Mouse (Mus musculus) hindbrain, postnatal 0 days (tissue): ENCODE measurements around the gene Olfr1367. TPM values are rescaled to one million over a fixed set of nuclear protein-coding genes. Genes with fewer than 3 reads are reported as not detected.

Experiments
- ATAC-seq: fragments of 200-750 bp; cut with Nextera tagmentation; 2 replicates; pipeline ENCODE4 v1.8.0; 2017; ENCODE audit warnings: mild to moderate bottlenecking, moderate TSS enrichment, moderate library complexity
- DNase-seq: peaks from one replicate; pipeline ENCODE4 v3.0.0-alpha.2; 2015; ENCODE audit warnings: low spot score
- H3K27ac ChIP-seq: fragments of 300-500 bp; sonication (generic); 2 replicates; pipeline ENCODE4 v1.5.1; 2014; ENCODE audit warnings: mild to moderate bottlenecking
- H3K27me3 ChIP-seq: fragments of 300-500 bp; sonication (generic); 2 replicates; pipeline ENCODE4 v1.6.1; 2014; ENCODE audit warnings: low read length, mixed read lengths; ENCODE audit not compliant: insufficient read depth
- H3K36me3 ChIP-seq: fragments of 300-500 bp; sonication (generic); 2 replicates; pipeline ENCODE4 v1.6.1; 2014; ENCODE audit warnings: low read length, mixed read lengths; ENCODE audit not compliant: insufficient read depth
- H3K4me1 ChIP-seq: fragments of 300-500 bp; sonication (generic); 2 replicates; pipeline ENCODE4 v1.6.1; 2014; ENCODE audit warnings: antibody characterized with exemption, low read length, mixed read lengths; ENCODE audit not compliant: insufficient read depth
- H3K4me2 ChIP-seq: fragments of 300-500 bp; sonication (generic); 2 replicates; pipeline ENCODE4 v1.6.1; 2014; ENCODE audit warnings: low read depth, mild to moderate bottlenecking, low read length, moderate library complexity, mixed read lengths
- H3K4me3 ChIP-seq: fragments of 300-500 bp; sonication (generic); 2 replicates; pipeline ENCODE4 v1.5.1; 2014; ENCODE audit warnings: low read length
- H3K9ac ChIP-seq: fragments of 300-500 bp; sonication (generic); replicated peaks from 2 replicates; pipeline ENCODE4 v1.6.1; 2014; ENCODE audit warnings: mild to moderate bottlenecking, low read length, moderate library complexity, mixed read lengths
- H3K9me3 ChIP-seq: fragments of 300-500 bp; sonication (generic); 2 replicates; pipeline ENCODE4 v1.6.1; 2016; ENCODE audit warnings: low read length, mixed read lengths
- CTCF ChIP-seq: IDR thresholded peaks from 2 replicates; pipeline ENCODE4 v1.5.1; 2016; ENCODE audit warnings: antibody characterized with exemption, control low read depth, low read depth
- WGBS: fragments of 180-500 bp; shearing (Covaris S2); extraction: QIAGEN DNeasy Blood & Tissue Kit; methylation state at CpG from one replicate; pipeline ENCODE4 v1.1.7; 2014; 5-methylcytosine and 5-hydroxymethylcytosine counted together
- polyA plus RNA-seq: library from polyadenylated mRNA; unstranded; fragments of >200 nt; fragmentation: Nextera tagmentation; extraction: Ambion mirVana; gene quantifications from 2 replicates; pipeline ENCODE4 v1.2.1, GENCODE M21; 2015
- total RNA-seq: library from RNA; depleted of rRNA; stranded (reverse); fragments of >200 nt; gene quantifications from 2 replicates; pipeline ENCODE4 v1.2.3, GENCODE M21; 2014

Olfr1367 gene
- total and polyA plus RNA-seq, 2 experiments from 2014 or later, result not detected

GRCm38 (mm10) chr13:21327424-21327823, 19.3 kb upstream of the Olfr1367 start:
- H3K36me3 ChIP-seq, result no peaks in the 10 kb centered on the region
- H3K27ac ChIP-seq, result no peak overlapping the region
- 2% methylated on average over 9 of the region's 9 CpGs for WGBS
- no peak for ATAC-seq
- peak; percentile 42 for DNase-seq
- H3K4me1 ChIP-seq, result no peaks in the 10 kb centered on the region
- peak overlapping the region; percentile 68 for H3K4me2 ChIP-seq
- peak overlapping the region; percentile 40 for H3K4me3 ChIP-seq
- H3K27me3 ChIP-seq, result no peaks in the 10 kb centered on the region
- no peak overlapping the region for H3K9ac ChIP-seq
- H3K9me3 ChIP-seq, result no peaks in the 10 kb centered on the region
- TF ChIP-seq CTCF, result no peak

GRCm38 (mm10) chr13:21350593-21350992, 3.9 kb downstream of the Olfr1367 start:
- Histone ChIP-seq H3K27ac (no peak overlapping the region), H3K27me3 (no peaks in the 10 kb centered on the region), H3K4me2 (no peak overlapping the region), H3K36me3 (no peaks in the 10 kb centered on the region), H3K9me3 (no peaks in the 10 kb centered on the region), H3K4me1 (no peaks in the 10 kb centered on the region), H3K9ac (no peak overlapping the region), H3K4me3 (no peak overlapping the region)
- ATAC-seq (no peak), DNase-seq (no peak)
- TF ChIP-seq CTCF, result no peak

- peak; percentile 100 for ATAC-seq
- WGBS, result 0% methylated on average over 29 of the region's 29 CpGs
- peak within 1 kb of the TSS; percentile 73 for H3K4me2 ChIP-seq
Observed at GRCm38 (mm10) chr13:21362621-21363248, 16.0 kb downstream of the Olfr1367 start, which contains the start of gene Zscan12. TSS of gene Zscan12 (plus strand) at chr13:21362820.

DNA sequence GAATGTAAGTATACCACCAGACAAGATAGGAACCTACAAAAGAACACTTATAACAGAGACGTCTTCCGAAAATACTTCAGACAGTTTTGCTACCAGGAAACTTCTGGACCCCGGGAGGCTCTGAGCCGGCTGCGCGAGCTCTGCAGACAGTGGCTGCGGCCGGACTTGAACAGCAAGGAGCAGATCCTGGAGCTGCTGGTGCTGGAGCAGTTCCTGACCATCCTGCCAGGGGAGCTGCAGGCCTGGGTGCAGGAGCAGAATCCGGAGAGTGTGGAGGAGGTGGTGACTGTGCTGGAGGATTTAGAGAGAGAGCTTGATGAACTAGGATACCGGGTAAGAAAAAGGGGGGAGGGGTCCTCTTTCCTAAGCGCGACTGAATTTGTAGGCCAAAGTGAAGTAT, 17.0 kb downstream of the Olfr1367 start:
- ATAC-seq (no peak), DNase-seq (no peak)
- peaks cover 8% of the 10 kb centered on the region; the same call in 1 of the 2 replicates for H3K4me1 ChIP-seq
- H3K27ac ChIP-seq, result no peak overlapping the region
- peak overlapping the region; percentile 73 for H3K4me2 ChIP-seq
- peaks cover 1% of the 10 kb centered on the region; the same call in 1 of the 2 replicates for H3K36me3 ChIP-seq
- H3K9ac ChIP-seq, result peak overlapping the region; percentile 84; the same call in 1 of the 2 replicates
- 64% methylated on average over 12 of the region's 12 CpGs for whole genome bisulfite sequencing
- H3K27me3 ChIP-seq, result no peaks in the 10 kb centered on the region
- H3K4me3 ChIP-seq, result peak overlapping the region; percentile 85
- TF ChIP-seq CTCF, result no peak
- no peaks in the 10 kb centered on the region for H3K9me3 ChIP-seq

More at GRCm38 (mm10) chr13:21362621-21363248, 16.0 kb downstream of the Olfr1367 start, which contains the start of gene Zscan12:
- Histone ChIP-seq H3K27ac (peak within 1 kb of the TSS; percentile 70; the same call in 1 of the 2 replicates), H3K9me3 (no peaks in the 10 kb centered on the region), H3K4me1 (peaks cover 8% of the 10 kb centered on the region; the same call in 1 of the 2 replicates), H3K36me3 (no peaks in the 10 kb centered on the region), H3K27me3 (no peaks in the 10 kb centered on the region), H3K4me3 (peak within 1 kb of the TSS; percentile 85), H3K9ac (peak within 1 kb of the TSS; percentile 84)
- TF ChIP-seq CTCF, result no peak
- DNase-seq, result peak; percentile 97

DNA sequence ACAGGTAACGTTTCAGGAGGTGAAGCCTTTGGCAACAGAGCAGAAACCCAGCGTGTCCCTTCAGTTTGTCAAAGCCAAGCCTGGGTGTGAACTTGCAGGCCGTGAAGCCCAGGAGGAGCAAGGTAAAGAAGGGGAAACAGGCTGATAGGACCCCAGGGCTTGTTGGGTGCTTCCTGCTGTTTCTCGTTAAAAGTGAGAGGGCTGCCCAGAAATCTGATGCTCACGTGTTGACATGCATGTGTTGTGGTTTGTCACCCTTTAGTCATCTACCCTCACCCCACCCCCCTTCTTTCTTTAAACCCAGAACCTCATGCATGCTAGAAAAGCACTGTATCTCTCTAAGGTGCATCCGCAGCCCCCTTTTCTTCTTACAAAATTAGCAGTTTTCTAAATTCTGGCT, 19.9 kb downstream of the Olfr1367 start:
- DNase-seq (no peak), ATAC-seq (no peak)
- no peak overlapping the region for H3K4me3 ChIP-seq
- no peaks in the 10 kb centered on the region for H3K27me3 ChIP-seq
- no peak overlapping the region for H3K4me2 ChIP-seq
- H3K36me3 ChIP-seq, result peaks cover 21% of the 10 kb centered on the region
- H3K9me3 ChIP-seq, result no peaks in the 10 kb centered on the region
- no peak overlapping the region for H3K9ac ChIP-seq
- peaks cover 8% of the 10 kb centered on the region; the same call in 1 of the 2 replicates for H3K4me1 ChIP-seq
- no peak overlapping the region for H3K27ac ChIP-seq
- 76% methylated on average over 6 of the region's 6 CpGs for WGBS
- TF ChIP-seq CTCF, result no peak

- peaks cover 21% of the 10 kb centered on the region for H3K36me3 ChIP-seq
- H3K9ac ChIP-seq, result no peak overlapping the region
- H3K9me3 ChIP-seq, result no peaks in the 10 kb centered on the region
- H3K27ac ChIP-seq, result no peak overlapping the region
- no peaks in the 10 kb centered on the region for H3K27me3 ChIP-seq
- no peak for TF ChIP-seq CTCF
- DNase-seq, result no peak
- no peak overlapping the region for H3K4me3 ChIP-seq
- H3K4me1 ChIP-seq, result no peaks in the 10 kb centered on the region
- no peak for ATAC-seq
- H3K4me2 ChIP-seq, result no peak overlapping the region
- 89% methylated on average over 2 of the region's 2 CpGs for WGBS
Observed at GRCm38 (mm10) chr13:21372700-21373099, 26.0 kb downstream of the Olfr1367 start.

DNA sequence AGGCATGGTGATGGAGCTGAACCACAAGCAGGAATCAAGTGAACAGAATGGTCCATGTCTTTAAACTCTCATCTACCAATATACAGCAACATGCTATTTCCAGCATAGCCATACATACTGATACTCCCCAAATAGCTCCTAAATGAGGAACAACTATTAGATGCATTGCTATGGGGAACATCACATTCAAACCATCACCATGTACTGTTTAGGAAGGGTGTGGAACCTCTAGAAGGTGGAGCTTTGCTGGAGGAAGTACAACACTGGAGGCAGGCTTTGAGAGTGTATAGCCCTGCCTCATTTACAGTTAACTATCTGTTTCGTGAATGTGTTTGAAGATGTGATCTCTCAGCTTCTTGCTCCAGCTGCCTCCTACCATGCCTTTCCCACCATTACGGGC, 31.1 kb downstream of the Olfr1367 start:
- H3K9me3 ChIP-seq, result no peaks in the 10 kb centered on the region
- ATAC-seq (no peak), DNase-seq (no peak)
- no peaks in the 10 kb centered on the region for H3K36me3 ChIP-seq
- no peak overlapping the region for H3K27ac ChIP-seq
- WGBS, result 84% methylated on average over 2 of the region's 2 CpGs
- no peak overlapping the region for H3K9ac ChIP-seq
- TF ChIP-seq CTCF, result no peak
- no peak overlapping the region for H3K4me3 ChIP-seq
- H3K4me2 ChIP-seq, result no peak overlapping the region
- no peaks in the 10 kb centered on the region for H3K27me3 ChIP-seq
- no peaks in the 10 kb centered on the region for H3K4me1 ChIP-seq
